Mouse (Mus musculus) skeletal muscle tissue, adult 2 months (tissue): ENCODE results near the gene Olfr48.

Source experiments
- DNase-seq: peaks from one replicate; pipeline ENCODE4 v3.0.0-alpha.2; 2012; ENCODE audit warnings: low read depth, low spot score

Olfr48 gene

GRCm38 (mm10) chr2:89848105-89848504 lies at the start of gene Olfr48:
Olfr48 (minus strand) TSS chr2:89848205.
- no peak for DNase-seq

DNA sequence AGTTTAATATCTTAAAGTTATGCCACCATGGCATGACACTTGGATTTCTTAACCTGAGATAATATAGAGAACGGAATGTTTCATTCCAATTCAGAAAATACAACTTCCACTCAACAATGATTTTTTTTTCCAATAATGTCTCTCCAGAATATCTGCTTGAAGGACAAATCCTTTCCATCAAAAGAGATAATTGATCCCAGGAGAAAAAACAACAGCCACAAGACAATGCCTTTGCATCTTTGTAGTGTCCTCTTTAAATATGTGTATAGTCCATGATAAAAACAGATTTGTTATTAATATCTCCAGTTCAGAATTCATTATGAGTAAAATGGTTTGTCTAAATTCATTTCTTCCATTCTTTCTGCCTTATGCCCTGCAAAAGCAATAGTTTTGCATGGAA lies 30.1 kb upstream of the Olfr48 start, which contains the start of gene Olfr1257:
TSS of gene Olfr1257 (plus strand) at position 301 of the 400 bp plus-strand sequence.
- no peak for DNase-seq

GRCm38 (mm10) chr2:89849230-89849629 lies 1.2 kb upstream of the Olfr48 start:
- no peak for DNase-seq

- no peak for DNase-seq
Measured at GRCm38 (mm10) chr2:89841455-89841854, 6.5 kb downstream of the Olfr48 start, which contains the start of gene Olfr1256. Olfr1256 (minus strand) TSS chr2:89841555.

- no peak for DNase-seq
Measured at GRCm38 (mm10) chr2:89820216-89820615, 27.8 kb downstream of the Olfr48 start.

DNA sequence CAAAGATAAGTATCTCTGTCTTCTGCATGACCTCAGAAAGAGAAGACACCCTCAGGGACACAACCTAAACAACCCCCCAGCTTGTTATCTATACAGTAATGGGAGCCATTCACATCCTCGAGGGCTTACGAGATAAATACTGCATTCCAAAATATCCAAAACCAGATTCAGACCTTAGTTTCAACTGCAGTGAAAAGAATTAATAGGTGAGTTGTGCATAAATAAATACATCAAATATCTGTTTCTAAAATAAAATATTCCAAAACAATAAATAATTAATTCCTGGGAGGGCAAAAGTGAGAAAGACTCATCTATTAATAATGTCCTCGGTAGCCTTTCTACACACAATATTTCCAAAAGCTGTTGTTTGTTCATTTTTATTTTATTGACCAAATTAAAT lies 36.3 kb downstream of the Olfr48 start, which contains the start of gene Olfr1255:
TSS of gene Olfr1255 (plus strand) at position 301 of the 400 bp plus-strand sequence.
- DNase-seq = no peak

GRCm38 (mm10) chr2:89810751-89811150 lies 37.3 kb downstream of the Olfr48 start:
- DNase-seq = no peak

DNA sequence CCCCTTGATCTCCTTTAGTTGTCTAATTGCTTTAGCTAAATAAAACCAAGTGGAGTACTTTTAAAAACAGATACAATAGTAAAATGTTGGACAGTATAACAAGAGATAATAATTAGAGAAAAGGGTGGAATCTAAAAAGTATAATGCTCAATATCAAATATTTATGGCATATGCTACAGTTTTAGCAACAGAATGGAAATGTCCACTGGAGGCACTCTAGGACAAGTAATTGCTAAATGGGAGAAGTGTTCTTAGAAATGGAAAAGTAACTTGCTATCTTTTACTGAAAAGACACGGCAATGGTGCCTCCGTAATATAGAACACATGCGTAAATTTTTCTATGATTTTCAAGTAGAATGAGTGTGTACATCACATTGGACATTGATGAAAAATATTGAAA lies 48.4 kb downstream of the Olfr48 start:
- DNase-seq = no peak

DNA sequence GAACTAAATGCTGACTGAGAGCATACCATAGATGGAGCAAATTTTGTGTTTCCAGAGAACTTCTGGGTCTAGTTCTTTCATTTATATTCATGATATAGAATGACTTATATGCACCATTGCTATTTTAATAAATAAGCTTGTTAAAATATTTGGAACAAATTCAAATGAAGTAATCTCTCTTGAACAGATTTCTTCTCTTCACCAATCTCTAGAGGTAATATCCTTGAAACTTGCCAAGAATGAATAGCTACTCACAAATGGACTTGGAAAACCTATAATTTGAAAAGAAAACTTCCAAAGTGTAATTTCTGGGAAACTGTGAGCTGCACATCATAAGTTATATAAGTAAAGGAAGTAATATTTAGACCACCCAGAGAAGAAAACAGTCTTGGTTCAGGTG lies 54.5 kb downstream of the Olfr48 start, which contains the start of gene Olfr1254:
TSS of gene Olfr1254 (minus strand) at position 101 of the 400 bp plus-strand sequence.
- no peak for DNase-seq
